Mouse (Mus musculus): ENCODE data around the gene Panx3.

GRCm38 (mm10) chr9:37687288-37687940, 18.4 kb upstream of the Panx3 start:
- TF ChIP-seq CTCF (IDR thresholded peaks at IDR 0.05) (no peak), POLR2A (IDR thresholded peaks at IDR 0.05; ENCODE audit: insufficient read depth, low read depth, low read length) (no peak)

Measured in heart, adult 2 months (tissue).